Mouse (Mus musculus): ENCODE measurements around the gene Mctp2. TPM values are rescaled to one million over a fixed set of nuclear protein-coding genes. Genes with fewer than 3 reads are reported as not detected.

Mctp2 gene
- polyA plus RNA-seq, 1 experiment = 3.7 TPM

GRCm38 (mm10) chr7:72098603-72099002 lies 207.8 kb downstream of the Mctp2 start:
- H3K27ac ChIP-seq (ENCODE audit: control insufficient read depth, insufficient read depth, low read length) = no peak overlapping the region
- no peaks in the 10 kb centered on the region for H3K27me3 ChIP-seq (ENCODE audit: control insufficient read depth, insufficient read depth, low read length)
- WGBS = 96% methylated on average over 6 of the region's 6 CpGs
- H3K4me3 ChIP-seq (ENCODE audit: control insufficient read depth, insufficient read depth, low read length) = no peak overlapping the region
- H3K4me1 ChIP-seq (replicated peaks; ENCODE audit: control insufficient read depth, insufficient read depth, low read length) = no peaks in the 10 kb centered on the region
- no peak for DNase-seq
- TF ChIP-seq CTCF (IDR thresholded peaks at IDR 0.05; ENCODE audit: borderline replicate concordance, control insufficient read depth, extremely low read depth, insufficient read depth, low read length, poor library complexity) (no peak), POLR2A (IDR thresholded peaks at IDR 0.05; ENCODE audit: control insufficient read depth, extremely low read depth, insufficient read depth, low read length, poor library complexity) (no peak)
- H3K36me3 ChIP-seq (ENCODE audit: control insufficient read depth, insufficient read depth, low read length) = no peaks in the 10 kb centered on the region

GRCm38 (mm10) chr7:72096973-72097372 lies 209.4 kb downstream of the Mctp2 start:
- no peak overlapping the region for H3K4me3 ChIP-seq (ENCODE audit: control insufficient read depth, insufficient read depth, low read length)
- no peak for DNase-seq
- H3K4me1 ChIP-seq (replicated peaks; ENCODE audit: control insufficient read depth, insufficient read depth, low read length) = no peaks in the 10 kb centered on the region
- H3K27ac ChIP-seq (ENCODE audit: control insufficient read depth, insufficient read depth, low read length) = no peak overlapping the region
- no peaks in the 10 kb centered on the region for H3K27me3 ChIP-seq (ENCODE audit: control insufficient read depth, insufficient read depth, low read length)
- TF ChIP-seq POLR2A (IDR thresholded peaks at IDR 0.05; ENCODE audit: control insufficient read depth, extremely low read depth, insufficient read depth, low read length, poor library complexity) (no peak), CTCF (IDR thresholded peaks at IDR 0.05; ENCODE audit: borderline replicate concordance, control insufficient read depth, extremely low read depth, insufficient read depth, low read length, poor library complexity) (no peak)
- WGBS = 91% methylated on average over 1 of the region's 1 CpGs
- H3K36me3 ChIP-seq (ENCODE audit: control insufficient read depth, insufficient read depth, low read length) = no peaks in the 10 kb centered on the region

GRCm38 (mm10) chr7:72096433-72096832 lies 210.0 kb downstream of the Mctp2 start:
- Histone ChIP-seq H3K4me1 (replicated peaks; ENCODE audit: control insufficient read depth, insufficient read depth, low read length) (no peaks in the 10 kb centered on the region), H3K27ac (ENCODE audit: control insufficient read depth, insufficient read depth, low read length) (no peak overlapping the region), H3K27me3 (ENCODE audit: control insufficient read depth, insufficient read depth, low read length) (no peaks in the 10 kb centered on the region), H3K36me3 (ENCODE audit: control insufficient read depth, insufficient read depth, low read length) (no peaks in the 10 kb centered on the region), H3K4me3 (ENCODE audit: control insufficient read depth, insufficient read depth, low read length) (no peak overlapping the region)
- no peak for DNase-seq
- TF ChIP-seq POLR2A (IDR thresholded peaks at IDR 0.05; ENCODE audit: control insufficient read depth, extremely low read depth, insufficient read depth, low read length, poor library complexity) (no peak), CTCF (IDR thresholded peaks at IDR 0.05; ENCODE audit: borderline replicate concordance, control insufficient read depth, extremely low read depth, insufficient read depth, low read length, poor library complexity) (no peak)
- WGBS = 96% methylated on average over 3 of the region's 3 CpGs

- Histone ChIP-seq H3K36me3 (ENCODE audit: control insufficient read depth, insufficient read depth, low read length) (no peaks in the 10 kb centered on the region), H3K4me1 (replicated peaks; ENCODE audit: control insufficient read depth, insufficient read depth, low read length) (no peaks in the 10 kb centered on the region), H3K4me3 (ENCODE audit: control insufficient read depth, insufficient read depth, low read length) (no peak overlapping the region), H3K27ac (ENCODE audit: control insufficient read depth, insufficient read depth, low read length) (no peak overlapping the region), H3K27me3 (ENCODE audit: control insufficient read depth, insufficient read depth, low read length) (no peaks in the 10 kb centered on the region)
- 92% methylated on average over 3 of the region's 3 CpGs for WGBS
- DNase-seq = no peak
- TF ChIP-seq CTCF (IDR thresholded peaks at IDR 0.05; ENCODE audit: borderline replicate concordance, control insufficient read depth, extremely low read depth, insufficient read depth, low read length, poor library complexity) (no peak), POLR2A (IDR thresholded peaks at IDR 0.05; ENCODE audit: control insufficient read depth, extremely low read depth, insufficient read depth, low read length, poor library complexity) (no peak)
Observed at GRCm38 (mm10) chr7:72089463-72090175, 216.8 kb downstream of the Mctp2 start.

GRCm38 (mm10) chr7:72080705-72081104 lies 225.7 kb downstream of the Mctp2 start:
- 93% methylated on average over 1 of the region's 1 CpGs for WGBS

GRCm38 (mm10) chr7:72078896-72079295 lies 227.5 kb downstream of the Mctp2 start:
- H3K4me1 ChIP-seq (replicated peaks; ENCODE audit: control insufficient read depth, insufficient read depth, low read length) = no peaks in the 10 kb centered on the region
- no peaks in the 10 kb centered on the region for H3K36me3 ChIP-seq (ENCODE audit: control insufficient read depth, insufficient read depth, low read length)
- TF ChIP-seq CTCF (IDR thresholded peaks at IDR 0.05; ENCODE audit: borderline replicate concordance, control insufficient read depth, extremely low read depth, insufficient read depth, low read length, poor library complexity) (no peak), POLR2A (IDR thresholded peaks at IDR 0.05; ENCODE audit: control insufficient read depth, extremely low read depth, insufficient read depth, low read length, poor library complexity) (no peak)
- 90% methylated on average over 5 of the region's 5 CpGs for WGBS
- no peak for DNase-seq
- no peaks in the 10 kb centered on the region for H3K27me3 ChIP-seq (ENCODE audit: control insufficient read depth, insufficient read depth, low read length)
- no peak overlapping the region for H3K27ac ChIP-seq (ENCODE audit: control insufficient read depth, insufficient read depth, low read length)
- no peak overlapping the region for H3K4me3 ChIP-seq (ENCODE audit: control insufficient read depth, insufficient read depth, low read length)

More at GRCm38 (mm10) chr7:72080705-72081104, 225.7 kb downstream of the Mctp2 start:
- no peaks in the 10 kb centered on the region for H3K27me3 ChIP-seq (ENCODE audit: control insufficient read depth, insufficient read depth, low read length)
- H3K27ac ChIP-seq (ENCODE audit: control insufficient read depth, insufficient read depth, low read length) = no peak overlapping the region
- H3K4me1 ChIP-seq (replicated peaks; ENCODE audit: control insufficient read depth, insufficient read depth, low read length) = no peaks in the 10 kb centered on the region
- TF ChIP-seq CTCF (IDR thresholded peaks at IDR 0.05; ENCODE audit: borderline replicate concordance, control insufficient read depth, extremely low read depth, insufficient read depth, low read length, poor library complexity) (no peak), POLR2A (IDR thresholded peaks at IDR 0.05; ENCODE audit: control insufficient read depth, extremely low read depth, insufficient read depth, low read length, poor library complexity) (no peak)
- DNase-seq = no peak
- H3K36me3 ChIP-seq (ENCODE audit: control insufficient read depth, insufficient read depth, low read length) = no peaks in the 10 kb centered on the region
- H3K4me3 ChIP-seq (ENCODE audit: control insufficient read depth, insufficient read depth, low read length) = no peak overlapping the region
